Mouse (Mus musculus) urinary bladder, postnatal 10 days (tissue): Measurements from ENCODE around the gene Xpr1.

Source experiments
- DNase-seq: peaks from one replicate; pipeline ENCODE4 v3.0.0; 2022; ENCODE audit warnings: low spot score

Xpr1 gene

GRCm38 (mm10) chr1:155229464-155230411 lies 187.5 kb downstream of the Xpr1 start:
- no peak for DNase-seq
